Mouse (Mus musculus): ENCODE measurements around the gene Ccm2l. TPM values are rescaled to one million over a fixed set of nuclear protein-coding genes. Genes with fewer than 3 reads are reported as not detected.
A peak's percentile ranks its signal among the peaks of the same experiment; 100 is the strongest.

Ccm2l gene
- total RNA-seq, 2 experiments from 2014 or later = 16.0 to 23.1 TPM

- DNase-seq = no peak
- intact Hi-C loops (cut with DNase I) = no loop called here
Observed at GRCm38 (mm10) chr2:153086166-153086565, 20.4 kb downstream of the Ccm2l start.

GRCm38 (mm10) chr2:153087091-153087490, 21.3 kb downstream of the Ccm2l start:
- no peak for DNase-seq
- intact Hi-C loops (cut with DNase I) = no loop called here

GRCm38 (mm10) chr2:153089316-153089715, 23.6 kb downstream of the Ccm2l start:
- intact Hi-C loops (cut with DNase I) = no loop called here
- no peak for DNase-seq

- DNase-seq = peak; percentile 48 to 50
- intact Hi-C loops (cut with DNase I) = no loop called here
Observed at GRCm38 (mm10) chr2:153090551-153091165, 24.9 kb downstream of the Ccm2l start.

GRCm38 (mm10) chr2:153107046-153107766, 41.5 kb downstream of the Ccm2l start:
- DNase-seq = no peak
- intact Hi-C loops (cut with DNase I) = no loop called here

- DNase-seq = no peak
- intact Hi-C loops (cut with DNase I) = no loop called here
Observed at GRCm38 (mm10) chr2:153107802-153108201, 42.0 kb downstream of the Ccm2l start.

- intact Hi-C loops (cut with DNase I) = no loop called here
- peak; percentile 55 to 63 for DNase-seq
Observed at GRCm38 (mm10) chr2:153108313-153109264, 42.8 kb downstream of the Ccm2l start, which contains the start of gene Hck. TSS of gene Hck (plus strand) at chr2:153108468.

GRCm38 (mm10) chr2:153109596-153109995, 43.8 kb downstream of the Ccm2l start:
- no peak for DNase-seq
- intact Hi-C loops (cut with DNase I) = no loop called here

GRCm38 (mm10) chr2:153111298-153111697, 45.5 kb downstream of the Ccm2l start:
- intact Hi-C loops (cut with DNase I) = no loop called here
- DNase-seq = no peak

GRCm38 (mm10) chr2:153115679-153116081, 49.9 kb downstream of the Ccm2l start:
- DNase-seq = no peak
- intact Hi-C loops (cut with DNase I) = no loop called here

- intact Hi-C loops (cut with DNase I) = no loop called here
- peak in 1 of 2 experiments; percentile 7 for DNase-seq
Observed at GRCm38 (mm10) chr2:153117051-153117486, 51.3 kb downstream of the Ccm2l start.

GRCm38 (mm10) chr2:153119488-153119887, 53.7 kb downstream of the Ccm2l start:
- intact Hi-C loops (cut with DNase I) = no loop called here
- no peak for DNase-seq

- DNase-seq = no peak
- intact Hi-C loops (cut with DNase I) = no loop called here
Observed at GRCm38 (mm10) chr2:153120126-153120525, 54.4 kb downstream of the Ccm2l start.

GRCm38 (mm10) chr2:153121821-153122615, 56.3 kb downstream of the Ccm2l start:
- DNase-seq = no peak
- intact Hi-C loops (cut with DNase I) = no loop called here

- no peak for DNase-seq
- intact Hi-C loops (cut with DNase I) = no loop called here
Observed at GRCm38 (mm10) chr2:153122701-153123100, 56.9 kb downstream of the Ccm2l start.

GRCm38 (mm10) chr2:153125875-153126274, 60.1 kb downstream of the Ccm2l start:
- intact Hi-C loops (cut with DNase I) = no loop called here

GRCm38 (mm10) chr2:153131019-153131418, 65.3 kb downstream of the Ccm2l start:
- DNase-seq = peak in 1 of 2 experiments; percentile 19
- intact Hi-C loops (cut with DNase I) = no loop called here

More at GRCm38 (mm10) chr2:153125875-153126274, 60.1 kb downstream of the Ccm2l start:
- no peak for DNase-seq
